Mouse (Mus musculus) embryonic facial prominence, embryonic 11.5 days (tissue): ENCODE measurements around the gene Ankrd55. TPM values are rescaled to one million over a fixed set of nuclear protein-coding genes. Genes with fewer than 3 reads are reported as not detected.

Experiments
- ATAC-seq: fragments of 200-750 bp; cut with Nextera tagmentation; replicated peaks from 2 replicates; pipeline ENCODE4 v1.8.0; 2017; ENCODE audit warnings: low read depth; ENCODE audit not compliant: insufficient number of reproducible peaks, low FRiP score, low TSS enrichment
- DNase-seq: peaks from one replicate; pipeline ENCODE4 v3.0.0-alpha.2; 2015; ENCODE audit warnings: low spot score
- H3K27ac ChIP-seq: fragments of 300-500 bp; sonication (generic); replicated peaks from 2 replicates; pipeline ENCODE4 v1.5.1; 2014; ENCODE audit warnings: mild to moderate bottlenecking, low read depth, low read length, control low read depth
- H3K27me3 ChIP-seq: fragments of 300-500 bp; sonication (generic); 2 replicates; pipeline ENCODE4 v1.6.1; 2014; ENCODE audit warnings: mild to moderate bottlenecking, low read length, moderate library complexity, mixed read lengths; ENCODE audit not compliant: control insufficient read depth, insufficient read depth
- H3K36me3 ChIP-seq: fragments of 300-500 bp; sonication (generic); replicated peaks from 2 replicates; pipeline ENCODE4 v1.6.1; 2014; ENCODE audit warnings: low read depth, mild to moderate bottlenecking, low read length, moderate library complexity, mixed read lengths; ENCODE audit not compliant: control insufficient read depth, insufficient read depth
- H3K4me1 ChIP-seq: fragments of 300-500 bp; sonication (generic); 2 replicates; pipeline ENCODE4 v1.6.1; 2014; ENCODE audit warnings: low read length, mixed read lengths; ENCODE audit not compliant: control insufficient read depth, insufficient read depth
- H3K4me2 ChIP-seq: fragments of 300-500 bp; sonication (generic); 2 replicates; pipeline ENCODE4 v1.6.1; 2014; ENCODE audit warnings: low read depth, mild to moderate bottlenecking, control low read depth, low read length, moderate library complexity
- H3K4me3 ChIP-seq: fragments of 300-500 bp; sonication (generic); 2 replicates; pipeline ENCODE4 v1.5.1; 2014; ENCODE audit warnings: low read depth, low read length, control low read depth
- H3K9ac ChIP-seq: fragments of 300-500 bp; sonication (generic); replicated peaks from 2 replicates; pipeline ENCODE4 v1.6.1; 2014; ENCODE audit warnings: mild to moderate bottlenecking, control low read depth, low read length
- H3K9me3 ChIP-seq: fragments of 300-500 bp; sonication (generic); replicated peaks from 2 replicates; pipeline ENCODE4 v1.6.1; 2016; ENCODE audit warnings: mild to moderate bottlenecking, low read length, inconsistent platforms, mixed read lengths; ENCODE audit not compliant: control insufficient read depth
- WGBS: fragments of 180-500 bp; shearing (Covaris S2); extraction: QIAGEN DNeasy Blood & Tissue Kit; methylation state at CpG from one replicate; pipeline ENCODE4 v1.1.7; 2014; 5-methylcytosine and 5-hydroxymethylcytosine counted together
- polyA plus RNA-seq: library from polyadenylated mRNA; unstranded; fragments of >200 nt; fragmentation: Nextera tagmentation; extraction: Ambion mirVana; gene quantifications from 2 replicates; pipeline ENCODE4 v1.2.1, GENCODE M21; 2014

The Ankrd55 gene
- polyA plus RNA-seq, 1 experiment from 2014 or later = 1.1 TPM

- Histone ChIP-seq H3K4me1 (peaks cover 3% of the 10 kb centered on the region), H3K36me3 (no peaks in the 10 kb centered on the region), H3K4me2 (no peak overlapping the region), H3K4me3 (no peak overlapping the region), H3K9ac (no peak overlapping the region), H3K27me3 (no peaks in the 10 kb centered on the region), H3K27ac (no peak overlapping the region), H3K9me3 (no peaks in the 10 kb centered on the region)
- no peak for DNase-seq
- ATAC-seq = no peak
- WGBS = 66% methylated on average over 5 of the region's 5 CpGs
Measured at GRCm38 (mm10) chr13:112255862-112256261, 32.4 kb upstream of the Ankrd55 start.

DNA sequence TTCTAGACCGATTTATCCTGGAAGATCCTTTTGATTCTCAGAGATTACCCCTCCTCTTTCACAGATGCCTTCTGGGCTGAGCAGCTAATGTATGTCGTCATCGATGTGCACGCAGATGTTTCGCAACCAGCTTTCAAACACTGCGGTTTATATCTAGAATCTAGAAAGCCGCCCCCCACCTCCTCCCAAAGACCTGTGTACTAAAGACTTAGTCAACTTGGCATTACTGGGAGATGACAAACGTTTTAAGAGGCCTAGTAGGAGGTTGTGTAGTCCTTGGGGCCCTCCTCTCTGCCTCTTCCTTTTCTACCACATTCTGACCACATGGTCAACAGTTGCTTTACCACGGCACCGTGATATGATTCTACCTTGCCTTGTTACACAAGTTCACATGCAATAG is 29.8 kb upstream of the Ankrd55 start:
- Histone ChIP-seq H3K4me3 (no peak overlapping the region), H3K9me3 (no peaks in the 10 kb centered on the region), H3K9ac (no peak overlapping the region), H3K4me2 (no peak overlapping the region), H3K27ac (no peak overlapping the region), H3K4me1 (peaks cover under 1% of the 10 kb centered on the region; the same call in 1 of the 2 replicates), H3K27me3 (no peaks in the 10 kb centered on the region), H3K36me3 (no peaks in the 10 kb centered on the region)
- 89% methylated on average over 10 of the region's 10 CpGs for WGBS
- no peak for ATAC-seq
- no peak for DNase-seq

DNA sequence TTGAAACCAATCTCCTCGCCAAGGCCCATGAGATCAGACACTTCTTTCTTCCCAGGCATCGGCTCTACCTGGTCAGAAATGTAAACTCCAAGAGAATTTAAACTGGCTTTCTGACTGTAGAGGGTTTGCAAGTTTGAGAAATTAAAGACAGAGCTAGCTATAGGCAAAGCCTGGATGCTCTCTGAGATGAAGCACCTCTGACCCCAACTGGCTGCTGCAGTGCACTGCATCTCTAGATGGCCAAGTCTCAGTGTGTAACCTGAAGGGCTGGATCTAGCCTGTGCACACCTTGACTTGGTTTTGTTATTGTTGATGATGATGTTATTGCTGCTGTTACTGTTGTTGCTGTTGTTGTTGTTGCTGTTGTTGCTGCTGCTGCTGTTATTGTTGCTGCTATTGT is 28.9 kb upstream of the Ankrd55 start:
- ATAC-seq = peak; percentile 91

DNA sequence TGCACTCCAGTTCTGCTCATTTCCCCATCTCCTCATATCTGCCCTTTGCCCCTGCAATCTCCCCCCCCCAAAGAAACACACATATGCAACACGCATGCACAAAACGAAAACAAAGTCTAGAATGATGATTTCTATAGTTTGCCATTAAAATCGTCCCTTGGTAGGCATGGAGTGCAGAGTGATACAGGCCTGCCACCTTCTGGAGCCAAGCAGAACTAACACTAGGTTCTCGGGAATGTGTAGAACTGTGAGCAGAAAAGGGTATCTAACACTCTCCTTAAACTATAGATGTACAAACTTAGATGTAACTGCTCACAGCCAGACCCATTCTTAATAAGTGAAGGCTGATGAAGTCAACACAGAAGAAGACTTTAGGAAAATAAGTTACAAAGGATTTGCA is 23.6 kb upstream of the Ankrd55 start:
- Histone ChIP-seq H3K27me3 (no peaks in the 10 kb centered on the region), H3K36me3 (no peaks in the 10 kb centered on the region), H3K9ac (no peak overlapping the region), H3K27ac (no peak overlapping the region), H3K9me3 (no peaks in the 10 kb centered on the region), H3K4me1 (no peaks in the 10 kb centered on the region), H3K4me2 (no peak overlapping the region), H3K4me3 (no peak overlapping the region)
- DNase-seq (peak; percentile 54), ATAC-seq (no peak)
- WGBS = 22% methylated on average over 4 of the region's 4 CpGs

More for the DNA sequence above, 28.9 kb upstream of the Ankrd55 start:
- no peak overlapping the region for H3K4me2 ChIP-seq
- H3K27me3 ChIP-seq = no peaks in the 10 kb centered on the region
- DNase-seq = peak; percentile 79
- H3K4me1 ChIP-seq = no peaks in the 10 kb centered on the region
- no peaks in the 10 kb centered on the region for H3K9me3 ChIP-seq
- no peak overlapping the region for H3K9ac ChIP-seq
- WGBS = 36% methylated on average over 2 of the region's 2 CpGs
- no peak overlapping the region for H3K27ac ChIP-seq
- no peak overlapping the region for H3K4me3 ChIP-seq
- no peaks in the 10 kb centered on the region for H3K36me3 ChIP-seq

GRCm38 (mm10) chr13:112271901-112272537 is 16.2 kb upstream of the Ankrd55 start:
- 23% methylated on average over 5 of the region's 5 CpGs for WGBS
- H3K27me3 ChIP-seq = no peaks in the 10 kb centered on the region
- ATAC-seq (no peak), DNase-seq (peak; percentile 81)
- H3K9ac ChIP-seq = no peak overlapping the region
- H3K4me1 ChIP-seq = no peaks in the 10 kb centered on the region
- no peaks in the 10 kb centered on the region for H3K9me3 ChIP-seq
- no peaks in the 10 kb centered on the region for H3K36me3 ChIP-seq
- no peak overlapping the region for H3K4me2 ChIP-seq
- H3K27ac ChIP-seq = no peak overlapping the region
- no peak overlapping the region for H3K4me3 ChIP-seq

DNA sequence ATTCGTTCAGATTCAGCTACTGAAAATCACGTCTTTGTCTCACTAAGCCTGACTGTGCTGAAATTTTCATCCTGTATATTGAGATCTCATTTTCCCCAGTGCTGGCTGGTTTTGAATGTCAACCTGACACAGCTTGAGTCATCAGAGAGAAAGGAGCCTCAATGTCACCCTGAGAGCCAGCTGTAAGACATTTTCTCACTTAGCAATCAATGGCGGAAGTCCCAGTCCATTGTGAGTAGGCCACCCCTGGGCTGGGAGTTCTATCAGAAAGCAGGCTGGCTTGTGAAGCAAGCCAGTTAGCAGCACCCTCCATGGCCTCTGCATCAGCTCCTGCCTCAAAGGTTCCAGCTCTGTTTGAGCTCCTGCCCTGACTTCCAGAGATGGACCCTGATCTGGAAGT is 13.6 kb upstream of the Ankrd55 start:
- H3K4me3 ChIP-seq = no peak overlapping the region
- 71% methylated on average over 3 of the region's 3 CpGs for WGBS
- H3K27me3 ChIP-seq = no peaks in the 10 kb centered on the region
- H3K9ac ChIP-seq = no peak overlapping the region
- ATAC-seq (no peak), DNase-seq (no peak)
- no peaks in the 10 kb centered on the region for H3K9me3 ChIP-seq
- no peak overlapping the region for H3K4me2 ChIP-seq
- H3K36me3 ChIP-seq = no peaks in the 10 kb centered on the region
- H3K27ac ChIP-seq = no peak overlapping the region
- no peaks in the 10 kb centered on the region for H3K4me1 ChIP-seq

- no peak for DNase-seq
- 84% methylated on average over 8 of the region's 8 CpGs for WGBS
- Histone ChIP-seq H3K36me3 (no peaks in the 10 kb centered on the region), H3K9ac (no peak overlapping the region), H3K4me3 (no peak overlapping the region), H3K9me3 (no peaks in the 10 kb centered on the region), H3K4me2 (no peak overlapping the region), H3K27ac (no peak overlapping the region), H3K4me1 (no peaks in the 10 kb centered on the region), H3K27me3 (no peaks in the 10 kb centered on the region)
- no peak for ATAC-seq
Measured at GRCm38 (mm10) chr13:112275951-112276350, 12.3 kb upstream of the Ankrd55 start.

DNA sequence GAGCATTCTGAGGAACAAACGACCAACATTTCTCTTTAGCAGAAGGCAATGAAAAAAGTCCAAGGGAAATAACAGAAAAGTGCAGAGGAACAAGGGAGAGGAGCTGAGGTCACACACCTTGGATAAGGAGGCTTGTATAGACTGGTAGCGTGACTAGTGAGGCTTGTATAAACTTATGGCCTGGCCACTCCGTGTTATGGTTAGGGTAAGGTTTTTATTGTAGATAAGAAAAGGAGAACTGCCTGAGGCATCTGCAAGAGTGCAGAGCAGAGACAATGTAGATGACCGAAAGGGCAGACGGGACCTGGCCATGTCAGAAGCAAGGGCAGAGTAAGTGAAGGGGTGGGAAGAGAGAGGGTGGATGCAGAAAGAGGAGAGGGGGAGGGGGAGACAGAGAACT is 10.7 kb upstream of the Ankrd55 start:
- ATAC-seq (no peak), DNase-seq (no peak)
- Histone ChIP-seq H3K27me3 (no peaks in the 10 kb centered on the region), H3K9ac (no peak overlapping the region), H3K27ac (no peak overlapping the region), H3K4me1 (no peaks in the 10 kb centered on the region), H3K4me3 (no peak overlapping the region), H3K4me2 (no peak overlapping the region), H3K36me3 (no peaks in the 10 kb centered on the region), H3K9me3 (no peaks in the 10 kb centered on the region)
- WGBS = 71% methylated on average over 5 of the region's 5 CpGs
